Mouse (Mus musculus): Measurements from ENCODE around the gene Btg3.
A peak's percentile ranks its signal among the peaks of the same experiment; 100 is the strongest.
"Not testable (repeated sequence)": the region's sequence is repeated elsewhere in the genome, so short reads cannot be mapped to it uniquely, and the experiment has no call there.

The Btg3 gene

DNA sequence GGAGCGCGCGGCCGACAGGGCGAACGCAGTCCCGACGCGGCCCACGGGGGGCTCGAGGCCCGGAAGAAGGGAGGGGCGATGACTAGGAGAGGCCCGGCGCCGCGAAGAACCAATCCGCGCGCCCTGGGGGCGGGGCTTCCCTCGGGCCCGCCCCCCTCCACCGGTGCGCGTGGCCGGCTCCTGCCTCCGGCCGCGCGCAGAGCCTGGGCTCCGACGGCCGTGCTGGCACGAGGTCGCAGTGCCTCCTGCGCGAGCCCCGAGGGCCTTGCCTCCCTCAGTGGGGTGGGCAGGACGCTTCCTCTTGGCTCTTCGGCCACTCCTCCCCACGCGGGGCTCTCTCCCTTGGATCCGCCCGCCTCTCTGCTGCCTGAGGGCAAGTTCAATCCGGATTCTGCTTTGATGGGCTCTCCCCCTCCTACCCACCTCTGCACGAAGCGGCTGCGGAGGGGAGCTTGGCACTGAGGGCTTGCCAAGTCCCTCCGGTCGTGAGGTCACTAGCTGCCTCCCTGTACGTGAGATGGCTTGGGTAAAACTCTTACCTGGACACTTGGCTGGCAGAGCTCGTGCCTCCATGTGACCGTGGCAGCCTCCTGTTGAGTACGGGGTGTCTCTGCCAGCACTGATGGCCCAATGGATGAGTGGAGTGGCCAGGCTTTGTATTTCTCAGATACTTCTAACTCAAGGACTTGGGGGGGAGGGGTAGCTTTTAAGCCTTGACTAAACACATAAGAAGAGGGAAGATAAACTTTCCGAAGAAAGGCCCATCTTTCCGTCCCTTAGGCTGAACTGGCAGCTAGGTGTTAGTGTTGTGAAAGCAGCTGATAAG lies at the start of gene Btg3:
TSS of gene Btg3 (minus strand) at position 448 of the 826 bp plus-strand sequence.
- DNase-seq: peak; percentile 94

- no peak for DNase-seq
Measured at GRCm38 (mm10) chr16:78417733-78418132, 40.7 kb upstream of the Btg3 start.

GRCm38 (mm10) chr16:78416500-78416899 lies 39.5 kb upstream of the Btg3 start:
- no peak for DNase-seq

GRCm38 (mm10) chr16:78409991-78410390 lies 33.0 kb upstream of the Btg3 start:
- no peak for DNase-seq

GRCm38 (mm10) chr16:78407855-78408254 lies 30.9 kb upstream of the Btg3 start:
- DNase-seq: no peak

- DNase-seq: no peak
Measured at GRCm38 (mm10) chr16:78406657-78407056, 29.7 kb upstream of the Btg3 start.

- no peak for DNase-seq
Measured at GRCm38 (mm10) chr16:78402316-78402715, 25.3 kb upstream of the Btg3 start.

DNA sequence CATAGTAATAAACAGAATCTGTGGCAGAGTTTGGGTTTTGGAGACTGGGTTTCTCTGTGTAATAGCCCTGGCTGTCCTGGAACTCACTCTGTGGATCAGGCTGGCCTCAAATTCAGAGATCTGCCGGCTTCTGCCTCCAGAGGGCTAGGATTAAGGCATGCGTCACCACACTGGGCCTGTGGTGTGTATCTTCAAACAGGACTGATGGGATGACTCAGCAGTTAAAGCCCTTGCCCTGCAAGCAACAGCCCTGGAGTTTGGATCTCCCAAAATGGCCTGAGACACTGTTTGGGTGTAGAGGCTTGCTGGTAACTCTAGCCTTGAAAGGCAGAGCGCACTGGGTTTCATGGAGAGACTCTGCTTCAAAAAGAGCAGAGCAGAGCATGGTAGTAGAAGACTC lies 22.4 kb upstream of the Btg3 start:
- no peak for DNase-seq

GRCm38 (mm10) chr16:78398734-78399133 lies 21.7 kb upstream of the Btg3 start:
- no peak for DNase-seq

- DNase-seq: no peak
Measured at GRCm38 (mm10) chr16:78391354-78391753, 14.4 kb upstream of the Btg3 start.

DNA sequence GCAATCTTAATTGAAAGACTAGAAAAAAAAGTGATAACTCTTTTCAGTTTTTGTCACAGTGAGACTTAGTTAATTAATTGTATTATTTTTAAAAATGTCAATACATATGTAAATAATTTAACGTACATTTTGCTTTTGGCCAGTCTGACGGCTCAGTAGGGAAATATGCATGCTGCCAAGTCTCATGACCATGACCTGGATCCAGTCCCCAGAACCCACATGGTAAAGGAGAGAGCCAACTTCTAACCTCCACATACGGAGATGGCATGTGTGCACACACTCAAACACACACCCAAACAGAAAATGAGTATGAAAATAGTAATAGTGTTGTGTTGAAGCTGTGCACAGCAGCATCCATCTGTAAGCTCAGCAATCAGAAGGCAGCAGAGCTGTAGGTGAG lies 13.0 kb upstream of the Btg3 start:
- no peak for DNase-seq

GRCm38 (mm10) chr16:78389122-78389521 lies 12.1 kb upstream of the Btg3 start:
- no peak for DNase-seq

GRCm38 (mm10) chr16:78378493-78378892 lies 1.5 kb upstream of the Btg3 start:
- DNase-seq: no peak

GRCm38 (mm10) chr16:78375821-78376691 lies 936 bp downstream of the Btg3 start:
- peak; percentile 77 for DNase-seq

DNA sequence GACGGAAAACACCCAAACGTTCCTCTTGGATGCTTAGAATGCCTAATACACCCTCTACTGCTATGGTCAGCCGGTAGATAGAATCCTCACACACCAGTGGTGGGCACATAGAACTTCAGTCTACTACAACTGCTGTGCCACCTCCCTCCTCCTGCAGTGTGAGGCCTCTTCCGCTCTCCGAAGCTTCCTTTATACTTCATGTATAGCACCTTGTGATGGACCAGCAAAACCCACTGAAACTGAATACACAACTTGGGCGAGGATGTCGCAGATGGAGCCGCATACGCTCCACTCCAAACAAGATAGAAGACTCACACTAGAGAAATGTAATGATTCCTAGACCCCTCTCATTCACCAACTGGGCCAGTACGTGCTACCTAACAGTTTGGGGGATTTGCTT lies 1.8 kb downstream of the Btg3 start:
- peak; percentile 33 for DNase-seq

DNA sequence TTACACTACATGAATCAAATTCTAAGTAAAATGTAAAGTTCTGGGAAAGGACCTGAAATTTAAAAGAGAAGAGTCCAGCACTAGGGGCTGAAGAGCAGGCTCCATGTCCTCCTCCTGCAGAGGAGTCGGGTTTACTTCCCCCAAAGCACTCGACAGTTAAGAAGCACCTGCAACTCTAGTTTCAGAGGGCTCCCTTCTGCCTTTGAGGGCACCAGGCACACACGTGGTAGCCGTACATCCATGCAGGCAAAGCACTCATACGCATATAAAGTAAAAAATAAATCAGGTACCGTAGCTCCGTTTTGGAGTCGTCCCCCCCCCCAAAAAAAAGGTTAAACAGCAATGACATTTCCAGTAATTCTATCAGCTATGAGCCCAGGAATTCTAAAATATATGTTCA lies 3.2 kb downstream of the Btg3 start:
- DNase-seq: peak; percentile 43

DNA sequence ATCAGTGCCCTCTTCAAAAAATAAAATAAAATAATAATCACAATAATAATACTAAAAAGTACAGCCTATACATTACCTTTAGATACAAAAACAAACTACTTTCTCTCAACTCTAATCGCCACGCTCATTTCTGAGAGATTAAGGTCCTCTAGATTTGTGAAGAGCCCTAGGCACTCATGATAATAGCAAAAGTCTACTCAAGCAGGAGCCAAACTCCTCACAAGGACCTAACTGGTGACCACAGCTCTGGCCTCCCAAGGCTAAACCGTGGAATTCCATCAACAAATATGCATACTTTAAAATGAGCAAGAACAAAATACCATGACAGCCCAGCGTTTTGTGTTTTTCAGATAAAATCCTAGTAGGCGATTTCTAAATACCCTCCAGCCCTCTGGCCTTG lies 4.2 kb downstream of the Btg3 start:
- no peak for DNase-seq

DNA sequence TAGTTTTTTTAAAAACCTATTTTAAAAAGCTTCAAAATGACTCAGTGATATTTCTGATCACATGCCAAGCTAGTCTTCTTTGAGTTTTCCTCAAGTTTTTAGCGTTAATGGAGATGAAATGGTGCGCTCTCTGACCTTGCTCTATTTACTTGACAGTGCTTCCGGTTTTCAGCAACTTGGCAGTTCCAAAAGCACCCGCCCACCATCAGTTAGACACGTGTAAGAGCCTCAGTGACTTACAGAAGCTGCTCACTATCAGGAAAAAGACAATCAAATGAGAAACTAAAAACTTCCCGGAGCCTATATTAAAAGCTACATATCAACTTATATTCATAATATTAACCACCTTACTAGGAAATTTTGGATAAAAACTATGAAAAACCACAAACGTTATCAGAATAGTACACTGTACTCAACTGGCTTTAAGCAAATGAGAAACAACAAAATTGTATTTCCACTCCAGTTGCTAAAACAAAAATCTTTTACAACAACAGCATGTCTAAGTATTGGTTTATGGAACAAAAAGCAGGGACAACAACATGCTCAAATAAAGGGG lies 5.4 kb downstream of the Btg3 start:
- DNase-seq: no peak

- DNase-seq: not testable (repeated sequence)
Measured at GRCm38 (mm10) chr16:78364554-78364953, 12.4 kb downstream of the Btg3 start.

DNA sequence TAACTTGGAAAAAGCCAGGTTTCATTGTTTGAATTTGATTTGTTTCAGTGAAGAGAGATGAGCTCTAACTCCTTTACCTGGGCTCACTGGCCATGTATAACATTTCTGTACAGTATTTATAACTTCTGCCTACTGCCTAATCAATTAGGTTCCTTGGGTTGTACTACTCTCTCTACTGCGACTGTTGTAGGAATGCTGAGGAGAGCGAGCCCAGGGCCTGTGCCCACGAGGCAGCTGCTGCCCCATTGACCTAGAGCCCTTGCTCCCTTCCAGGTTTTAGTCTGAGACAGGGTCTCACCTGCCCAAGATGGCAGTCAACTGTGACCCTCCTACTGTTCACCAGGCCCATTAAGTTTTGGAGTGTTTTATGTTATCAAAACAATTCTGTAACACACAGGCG lies 15.5 kb downstream of the Btg3 start:
- no peak for DNase-seq

GRCm38 (mm10) chr16:78357757-78358156 lies 19.2 kb downstream of the Btg3 start:
- peak; percentile 42 for DNase-seq

DNA sequence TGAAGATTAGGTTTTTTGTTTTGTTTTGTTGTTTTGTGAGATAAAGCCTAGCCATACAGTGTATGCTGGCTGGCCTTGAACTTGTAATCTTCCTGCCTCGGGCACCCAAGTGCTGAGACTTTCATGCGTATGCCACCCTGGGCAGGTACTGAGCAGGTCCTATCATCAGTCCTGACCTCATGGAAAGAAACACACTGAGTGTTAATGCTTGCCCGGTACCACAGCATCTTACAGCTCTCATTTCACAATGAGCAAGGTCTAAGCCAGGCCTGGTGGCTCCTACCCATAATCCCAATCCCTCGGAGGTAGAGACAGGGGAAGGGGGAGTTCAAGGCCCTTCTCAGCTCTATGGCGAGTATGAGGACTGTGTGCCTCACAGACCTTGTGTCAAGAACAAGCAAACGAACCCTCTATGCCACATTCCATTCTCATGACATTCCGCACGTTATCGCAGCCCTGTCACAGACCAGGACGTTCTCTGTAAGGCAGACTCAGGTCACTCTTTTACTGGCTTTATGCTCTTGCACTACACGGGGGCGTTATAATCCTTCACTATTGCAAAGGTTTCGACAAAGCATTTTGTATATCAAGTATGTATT lies 29.6 kb downstream of the Btg3 start:
- DNase-seq: no peak

GRCm38 (mm10) chr16:78346662-78347327 lies 30.2 kb downstream of the Btg3 start:
- DNase-seq: no peak
